Mouse (Mus musculus) neural tube, embryonic 14.5 days (tissue): ENCODE measurements around the gene Hnrnph2. TPM values are rescaled to one million over a fixed set of nuclear protein-coding genes. Genes with fewer than 3 reads are reported as not detected.

Experiments
- ATAC-seq: fragments of 200-750 bp; cut with Nextera tagmentation; 2 replicates; pipeline ENCODE4 v1.8.0; 2017; ENCODE audit warnings: low read depth, mild to moderate bottlenecking, moderate TSS enrichment, moderate library complexity
- H3K27ac ChIP-seq: fragments of 300-500 bp; sonication (generic); 2 replicates; pipeline ENCODE4 v1.5.1; 2014; ENCODE audit warnings: low read depth, mild to moderate bottlenecking, control low read depth, low read length, moderate library complexity, mixed read lengths
- H3K27me3 ChIP-seq: fragments of 300-500 bp; sonication (generic); 2 replicates; pipeline ENCODE4 v1.6.1; 2014; ENCODE audit warnings: low read length; ENCODE audit not compliant: control insufficient read depth, insufficient read depth
- H3K36me3 ChIP-seq: fragments of 300-500 bp; sonication (generic); 2 replicates; pipeline ENCODE4 v1.6.1; 2014; ENCODE audit warnings: low read length, mixed read lengths; ENCODE audit not compliant: control insufficient read depth, insufficient read depth
- H3K4me1 ChIP-seq: fragments of 300-500 bp; sonication (generic); 2 replicates; pipeline ENCODE4 v1.6.1; 2014; ENCODE audit warnings: low read length; ENCODE audit not compliant: control insufficient read depth, insufficient read depth
- H3K4me2 ChIP-seq: fragments of 300-500 bp; sonication (generic); 2 replicates; pipeline ENCODE4 v1.6.1; 2014; ENCODE audit warnings: mild to moderate bottlenecking, low read depth, low read length, control low read depth
- H3K4me3 ChIP-seq: fragments of 300-500 bp; sonication (generic); 2 replicates; pipeline ENCODE4 v1.5.1; 2014; ENCODE audit warnings: low read depth, low read length, control low read depth, mixed read lengths
- H3K9ac ChIP-seq: fragments of 300-500 bp; sonication (generic); replicated peaks from 2 replicates; pipeline ENCODE4 v1.6.1; 2014; ENCODE audit warnings: low read depth, mild to moderate bottlenecking, control low read depth, low read length, mixed read lengths
- H3K9me3 ChIP-seq: fragments of 300-500 bp; sonication (generic); 2 replicates; pipeline ENCODE4 v1.6.1; 2016; ENCODE audit warnings: low read length; ENCODE audit not compliant: control insufficient read depth
- WGBS: fragments of 180-500 bp; shearing (Covaris S2); extraction: QIAGEN DNeasy Blood & Tissue Kit; methylation state at CpG from one replicate; pipeline ENCODE4 v1.1.7; 2014; 5-methylcytosine and 5-hydroxymethylcytosine counted together
- polyA plus RNA-seq: library from polyadenylated mRNA; unstranded; fragments of >200 nt; fragmentation: Nextera tagmentation; extraction: Ambion mirVana; gene quantifications from 2 replicates; pipeline ENCODE4 v1.2.1, GENCODE M21; 2014

Gene Hnrnph2
- polyA plus RNA-seq = 88.0 and 129 TPM in 2 replicates

- peak; percentile 98 for ATAC-seq
- H3K4me1 ChIP-seq = peaks cover 9% of the 10 kb centered on the region; the same call in 1 of the 2 replicates
- no peaks in the 10 kb centered on the region for H3K36me3 ChIP-seq
- H3K4me2 ChIP-seq = peak within 1 kb of the TSS; percentile 54
- H3K9ac ChIP-seq = peak within 1 kb of the TSS; percentile 56
- 17% methylated on average over 33 of the region's 33 CpGs for WGBS
- peak within 1 kb of the TSS; percentile 51 for H3K4me3 ChIP-seq
- H3K9me3 ChIP-seq = no peaks in the 10 kb centered on the region
- no peaks in the 10 kb centered on the region for H3K27me3 ChIP-seq
- H3K27ac ChIP-seq = peak within 1 kb of the TSS; percentile 91
These were observed at the start of gene Hnrnph2, which contains the start of gene Gla for GRCm38 (mm10) chrX:134600659-134601379. Gene Hnrnph2, plus strand, starts transcription at chrX:134601179. Gene Gla, minus strand, starts transcription at chrX:134601125.

GRCm38 (mm10) chrX:134553326-134553725 lies 47.7 kb upstream of the Hnrnph2 start:
- Histone ChIP-seq H3K36me3 (no peaks in the 10 kb centered on the region), H3K27ac (no peak overlapping the region), H3K4me2 (no peak overlapping the region), H3K4me3 (no peak overlapping the region), H3K9ac (no peak overlapping the region), H3K4me1 (no peaks in the 10 kb centered on the region), H3K9me3 (no peaks in the 10 kb centered on the region), H3K27me3 (no peaks in the 10 kb centered on the region)
- WGBS = 93% methylated on average over 4 of the region's 4 CpGs
- no peak for ATAC-seq

GRCm38 (mm10) chrX:134554425-134554824 lies 46.6 kb upstream of the Hnrnph2 start:
- ATAC-seq = no peak
- Histone ChIP-seq H3K27me3 (no peaks in the 10 kb centered on the region), H3K4me2 (no peak overlapping the region), H3K4me1 (no peaks in the 10 kb centered on the region), H3K9me3 (no peaks in the 10 kb centered on the region), H3K4me3 (no peak overlapping the region), H3K36me3 (no peaks in the 10 kb centered on the region), H3K9ac (no peak overlapping the region), H3K27ac (no peak overlapping the region)
- 81% methylated on average over 6 of the region's 6 CpGs for WGBS

DNA sequence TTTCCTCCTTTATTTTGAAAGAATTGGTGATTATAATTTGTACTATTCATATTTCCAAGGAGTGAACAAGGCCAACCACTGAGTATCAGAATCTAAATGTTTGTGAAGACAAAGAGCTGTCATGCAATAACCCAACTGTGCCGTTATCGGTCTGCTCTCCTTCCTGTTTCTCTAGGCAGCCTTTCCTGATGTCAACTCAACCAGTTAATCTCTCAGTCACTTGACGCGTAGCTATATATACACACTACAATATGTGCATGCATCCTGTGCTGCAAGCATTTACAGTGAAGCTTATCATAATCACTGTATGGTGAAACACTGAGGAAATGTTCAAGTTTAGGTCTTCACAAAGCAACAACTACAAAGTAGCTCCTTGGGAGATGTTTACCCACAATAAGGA lies 36.7 kb upstream of the Hnrnph2 start:
- no peak overlapping the region for H3K27ac ChIP-seq
- H3K4me3 ChIP-seq = no peak overlapping the region
- WGBS = 88% methylated on average over 4 of the region's 4 CpGs
- no peak overlapping the region for H3K9ac ChIP-seq
- H3K9me3 ChIP-seq = no peaks in the 10 kb centered on the region
- no peaks in the 10 kb centered on the region for H3K4me1 ChIP-seq
- no peak for ATAC-seq
- no peaks in the 10 kb centered on the region for H3K36me3 ChIP-seq
- H3K4me2 ChIP-seq = no peak overlapping the region
- no peaks in the 10 kb centered on the region for H3K27me3 ChIP-seq

DNA sequence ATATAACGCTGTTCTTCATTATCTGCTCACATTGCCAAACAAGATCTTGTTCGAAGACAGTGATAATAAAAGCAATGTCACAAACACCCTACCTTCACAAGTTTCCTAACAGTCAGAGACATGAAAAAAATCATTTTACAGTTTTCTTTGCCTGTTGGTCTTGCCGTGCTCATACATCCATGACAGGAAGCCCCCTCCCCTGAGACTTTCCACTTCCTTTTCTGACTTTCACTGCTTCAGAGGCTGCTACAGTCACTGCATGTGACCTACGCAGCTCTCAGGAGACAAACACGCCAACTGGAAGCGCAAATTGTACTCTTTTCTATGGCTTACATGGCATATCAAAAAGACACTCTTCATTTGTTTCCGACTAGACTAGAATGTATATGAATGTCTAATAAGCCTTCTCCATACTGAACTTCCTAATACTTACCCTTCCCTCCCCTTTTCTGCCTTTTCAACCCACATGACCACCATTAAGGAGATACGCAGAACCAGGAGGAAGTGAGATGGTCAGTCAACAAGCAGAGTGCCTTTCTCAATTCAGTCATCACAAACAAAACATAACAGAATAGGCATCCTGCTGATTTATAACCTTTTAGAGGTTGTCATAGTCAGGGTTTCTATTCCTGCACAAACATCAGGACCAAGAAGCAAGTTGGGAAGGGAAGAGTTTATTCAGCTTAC lies 34.3 kb upstream of the Hnrnph2 start:
- Histone ChIP-seq H3K4me1 (no peaks in the 10 kb centered on the region), H3K27ac (no peak overlapping the region), H3K36me3 (no peaks in the 10 kb centered on the region), H3K27me3 (no peaks in the 10 kb centered on the region), H3K9me3 (no peaks in the 10 kb centered on the region), H3K9ac (no peak overlapping the region), H3K4me3 (no peak overlapping the region), H3K4me2 (no peak overlapping the region)
- no peak for ATAC-seq
- WGBS = 92% methylated on average over 8 of the region's 8 CpGs

GRCm38 (mm10) chrX:134577896-134578295 lies 23.1 kb upstream of the Hnrnph2 start:
- H3K4me2 ChIP-seq = no peak overlapping the region
- no peaks in the 10 kb centered on the region for H3K36me3 ChIP-seq
- H3K9me3 ChIP-seq = no peaks in the 10 kb centered on the region
- no peak overlapping the region for H3K27ac ChIP-seq
- no peaks in the 10 kb centered on the region for H3K4me1 ChIP-seq
- H3K27me3 ChIP-seq = no peaks in the 10 kb centered on the region
- no peak overlapping the region for H3K4me3 ChIP-seq
- H3K9ac ChIP-seq = no peak overlapping the region
- 79% methylated on average over 4 of the region's 4 CpGs for WGBS
- ATAC-seq = no peak

- Histone ChIP-seq H3K36me3 (no peaks in the 10 kb centered on the region), H3K9ac (no peak overlapping the region), H3K4me2 (no peak overlapping the region), H3K9me3 (no peaks in the 10 kb centered on the region), H3K4me3 (no peak overlapping the region), H3K27me3 (no peaks in the 10 kb centered on the region), H3K27ac (no peak overlapping the region), H3K4me1 (no peaks in the 10 kb centered on the region)
- no peak for ATAC-seq
- WGBS = 86% methylated on average over 14 of the region's 14 CpGs
These were observed 20.3 kb upstream of the Hnrnph2 start for GRCm38 (mm10) chrX:134580528-134581305.

GRCm38 (mm10) chrX:134582270-134582669 lies 18.7 kb upstream of the Hnrnph2 start:
- Histone ChIP-seq H3K4me2 (no peak overlapping the region), H3K36me3 (no peaks in the 10 kb centered on the region), H3K27me3 (no peaks in the 10 kb centered on the region), H3K4me3 (no peak overlapping the region), H3K4me1 (no peaks in the 10 kb centered on the region), H3K27ac (no peak overlapping the region), H3K9ac (no peak overlapping the region), H3K9me3 (no peaks in the 10 kb centered on the region)
- WGBS = 86% methylated on average over 11 of the region's 11 CpGs
- no peak for ATAC-seq
